Mouse (Mus musculus): Measurements from ENCODE around the gene Asb4.

DNA sequence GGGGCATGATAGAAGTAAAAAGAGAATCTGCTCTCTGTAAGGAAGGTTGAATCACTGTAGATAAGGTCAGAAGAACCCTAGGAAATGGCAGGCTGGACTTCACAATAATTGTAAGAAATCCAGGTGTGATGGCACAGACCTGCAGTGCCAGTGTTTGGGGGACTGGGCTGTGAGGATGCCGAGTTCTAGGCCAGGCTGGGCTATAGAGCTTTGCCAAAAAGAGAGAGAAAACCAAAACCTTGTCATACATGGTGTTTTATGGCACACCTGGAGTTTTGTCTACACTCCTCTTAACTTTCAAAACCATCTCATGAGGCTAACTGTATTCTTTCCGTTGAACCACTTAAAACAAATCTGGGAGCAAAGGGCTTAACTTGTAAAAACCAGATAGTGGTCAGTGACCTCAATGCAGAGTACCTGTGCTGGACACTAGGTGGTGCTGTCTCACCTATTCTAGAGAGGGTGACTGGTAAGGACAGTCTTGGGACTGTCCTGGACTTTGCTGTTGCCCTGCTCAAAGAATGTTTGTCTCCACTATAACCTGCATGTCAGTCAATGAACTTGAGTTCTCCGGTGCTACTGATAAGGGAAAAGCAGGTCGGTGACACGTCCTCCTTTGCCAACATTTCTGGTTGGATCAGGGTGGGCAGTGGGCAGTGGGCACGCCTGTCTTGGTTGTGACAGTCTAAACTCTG is 27.7 kb downstream of the Asb4 start:
- peak; percentile 85 for TF ChIP-seq CTCF (IDR thresholded peaks at IDR 0.05; ENCODE audit: low read depth)
- no peak for TF ChIP-seq EP300 (IDR thresholded peaks at IDR 0.05; ENCODE audit: low read depth)

All from liver, embryonic 14.5 days (tissue).